Mouse (Mus musculus): ENCODE data around the gene Tbx18.

The Tbx18 gene

GRCm38 (mm10) chr9:87710360-87710759 lies 20.7 kb downstream of the Tbx18 start:
- DNase-seq (ENCODE audit: low spot score in 2 of 2), result no peak

GRCm38 (mm10) chr9:87708151-87708550 lies 22.9 kb downstream of the Tbx18 start:
- DNase-seq (ENCODE audit: low spot score in 2 of 2), result peak; percentile 46 to 54

DNA sequence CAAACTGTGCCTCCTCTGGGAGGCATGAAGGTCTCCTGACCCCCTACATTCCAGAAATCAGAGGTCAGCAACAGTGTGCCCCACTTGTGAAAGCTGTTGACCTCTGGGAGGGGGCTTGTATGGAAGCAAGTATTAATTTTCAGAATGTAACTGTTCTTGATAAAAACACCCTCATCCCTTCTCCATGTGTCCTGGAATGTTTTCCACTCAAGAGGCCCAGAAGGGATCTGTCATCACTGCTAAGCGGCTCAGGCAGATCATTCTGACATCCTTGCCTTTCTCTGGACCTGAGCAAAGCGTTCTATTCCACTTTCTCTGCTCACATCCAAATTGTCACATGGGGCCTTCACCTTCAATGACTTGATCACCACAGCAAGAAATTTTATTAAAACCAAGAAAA lies 28.8 kb downstream of the Tbx18 start:
- no peak for DNase-seq (ENCODE audit: low spot score in 2 of 2)

- no peak for DNase-seq (ENCODE audit: low spot score in 2 of 2)
Observed at GRCm38 (mm10) chr9:87686981-87687380, 44.1 kb downstream of the Tbx18 start.

GRCm38 (mm10) chr9:87682247-87682646 lies 48.8 kb downstream of the Tbx18 start:
- no peak for DNase-seq (ENCODE audit: low spot score in 2 of 2)

All from frontal cortex, postnatal 36 days (tissue).